Mouse (Mus musculus) hindbrain, embryonic 11.5 days (tissue): ENCODE measurements around the gene March4. TPM values are rescaled to one million over a fixed set of nuclear protein-coding genes. Genes with fewer than 3 reads are reported as not detected.
A peak's percentile ranks its signal among the peaks of the same experiment; 100 is the strongest.

Experiments used
- ATAC-seq: fragments of 200-750 bp; cut with Nextera tagmentation; 2 replicates; pipeline ENCODE4 v1.8.0; 2017; ENCODE audit warnings: mild to moderate bottlenecking, moderate TSS enrichment, moderate library complexity; ENCODE audit not compliant: low FRiP score
- DNase-seq: peaks from one replicate; pipeline ENCODE4 v3.0.0-alpha.2; 2015; ENCODE audit warnings: low spot score
- H3K27ac ChIP-seq: fragments of 300-500 bp; sonication (generic); 2 replicates; pipeline ENCODE4 v1.5.1; 2014; ENCODE audit warnings: mild to moderate bottlenecking, low read depth, low read length
- H3K27me3 ChIP-seq: fragments of 300-500 bp; sonication (generic); 2 replicates; pipeline ENCODE4 v1.6.1; 2014; ENCODE audit warnings: mild to moderate bottlenecking, low read length, moderate library complexity, mixed read lengths; ENCODE audit not compliant: control insufficient read depth, insufficient read depth
- H3K36me3 ChIP-seq: fragments of 300-500 bp; sonication (generic); 2 replicates; pipeline ENCODE4 v1.6.1; 2014; ENCODE audit warnings: mild to moderate bottlenecking, low read length, moderate library complexity, mixed read lengths; ENCODE audit not compliant: control insufficient read depth, insufficient read depth
- H3K4me1 ChIP-seq: fragments of 300-500 bp; sonication (generic); replicated peaks from 2 replicates; pipeline ENCODE4 v1.6.1; 2014; ENCODE audit warnings: low read length, mixed read lengths; ENCODE audit not compliant: control insufficient read depth, insufficient read depth
- H3K4me2 ChIP-seq: fragments of 300-500 bp; sonication (generic); replicated peaks from 2 replicates; pipeline ENCODE4 v1.6.1; 2014; ENCODE audit warnings: mild to moderate bottlenecking, low read depth, low read length
- H3K4me3 ChIP-seq: fragments of 300-500 bp; sonication (generic); 2 replicates; pipeline ENCODE4 v1.5.1; 2014; ENCODE audit warnings: low read depth, low read length
- H3K9ac ChIP-seq: fragments of 300-500 bp; sonication (generic); 2 replicates; pipeline ENCODE4 v1.6.1; 2014; ENCODE audit warnings: low read depth, low read length
- H3K9me3 ChIP-seq: fragments of 300-500 bp; sonication (generic); 2 replicates; pipeline ENCODE4 v1.6.1; 2016; ENCODE audit warnings: low read length; ENCODE audit not compliant: control insufficient read depth
- WGBS: fragments of 180-500 bp; shearing (Covaris S2); extraction: QIAGEN DNeasy Blood & Tissue Kit; methylation state at CpG from one replicate; pipeline ENCODE4 v1.1.7; 2014; 5-methylcytosine and 5-hydroxymethylcytosine counted together
- polyA plus RNA-seq: library from polyadenylated mRNA; unstranded; fragments of >200 nt; fragmentation: Nextera tagmentation; extraction: Ambion mirVana; gene quantifications from 2 replicates; pipeline ENCODE4 v1.2.1, GENCODE M21; 2014

Gene March4
- polyA plus RNA-seq, 1 experiment from 2014 or later = 1.5 TPM

DNA sequence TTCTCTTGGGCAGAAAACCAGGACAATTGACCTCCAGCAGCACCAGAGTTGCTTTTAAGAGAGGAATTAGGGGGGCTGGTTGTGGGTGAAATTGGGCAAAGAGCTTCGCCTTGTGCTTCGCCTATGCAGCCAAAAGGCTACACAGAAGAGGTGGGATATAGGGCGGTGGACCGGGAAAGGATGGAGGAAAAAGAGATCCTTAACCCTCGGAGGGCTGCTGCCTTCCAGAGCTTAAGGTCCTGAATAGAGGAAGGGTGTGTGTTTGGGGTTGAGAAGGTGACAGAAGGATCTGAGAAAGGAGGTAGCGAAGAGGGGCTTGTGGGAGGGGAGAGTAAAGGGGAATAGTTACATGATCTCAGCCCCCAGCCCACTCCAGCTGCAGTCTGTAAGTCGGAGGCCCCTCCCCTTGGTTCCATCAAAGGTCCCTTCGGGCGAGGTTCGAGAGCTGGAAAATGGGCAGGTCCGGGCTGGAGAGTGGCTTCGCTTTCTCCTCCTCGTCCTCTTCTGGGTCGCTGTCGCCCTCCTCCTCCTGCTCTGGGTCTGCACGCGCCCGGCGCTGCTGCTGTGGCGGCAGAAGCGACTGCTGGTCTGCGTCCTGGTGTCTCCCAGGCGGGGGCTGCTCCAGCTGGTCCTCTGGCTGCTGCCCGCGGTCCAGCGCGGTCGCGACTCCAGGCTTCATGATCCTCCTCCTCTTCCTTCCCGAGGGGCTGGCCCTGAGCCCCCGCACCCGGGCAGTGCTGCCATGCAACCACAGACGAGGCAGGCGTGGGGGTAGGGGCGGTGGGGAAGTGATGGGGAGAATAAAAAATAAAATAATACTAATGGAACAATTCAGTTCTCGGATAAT is 782 bp downstream of the March4 start:
- H3K27ac ChIP-seq = peak overlapping the region; percentile 18; the same call in 1 of the 2 replicates
- H3K4me3 ChIP-seq = peak overlapping the region; percentile 33
- no peaks in the 10 kb centered on the region for H3K4me1 ChIP-seq
- H3K4me2 ChIP-seq = peak overlapping the region; percentile 59
- H3K9me3 ChIP-seq = no peaks in the 10 kb centered on the region
- 3% methylated on average over 34 of the region's 36 CpGs for WGBS
- peaks cover 6% of the 10 kb centered on the region for H3K27me3 ChIP-seq
- H3K36me3 ChIP-seq = no peaks in the 10 kb centered on the region
- peak; percentile 81 for ATAC-seq
- peak; percentile 61 for DNase-seq
- H3K9ac ChIP-seq = peak overlapping the region; percentile 46

DNA sequence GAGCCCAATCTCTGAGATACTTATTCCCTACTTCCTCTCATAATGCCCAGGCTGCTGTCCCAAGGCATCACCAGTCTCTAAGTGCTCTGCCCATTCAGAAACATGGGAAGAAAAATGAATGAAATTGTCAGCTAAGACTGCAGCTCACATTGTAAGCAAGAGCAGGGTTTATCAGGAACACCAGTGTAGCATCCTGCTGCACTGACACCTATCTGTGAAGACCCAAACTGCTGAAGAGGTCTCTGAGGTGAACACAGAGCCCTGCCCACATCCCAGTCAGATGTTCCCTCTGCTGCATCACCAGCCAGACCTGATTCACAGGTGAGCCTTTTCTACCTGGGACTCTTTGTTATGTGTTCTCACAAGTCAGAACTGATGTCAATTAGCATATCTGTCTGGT is 3.3 kb downstream of the March4 start:
- no peak overlapping the region for H3K4me3 ChIP-seq
- no peak for DNase-seq
- H3K36me3 ChIP-seq = no peaks in the 10 kb centered on the region
- no peak for ATAC-seq
- peaks cover 6% of the 10 kb centered on the region for H3K27me3 ChIP-seq
- H3K4me1 ChIP-seq = no peaks in the 10 kb centered on the region
- no peaks in the 10 kb centered on the region for H3K9me3 ChIP-seq
- H3K27ac ChIP-seq = no peak overlapping the region
- H3K9ac ChIP-seq = no peak overlapping the region
- no peak overlapping the region for H3K4me2 ChIP-seq

DNA sequence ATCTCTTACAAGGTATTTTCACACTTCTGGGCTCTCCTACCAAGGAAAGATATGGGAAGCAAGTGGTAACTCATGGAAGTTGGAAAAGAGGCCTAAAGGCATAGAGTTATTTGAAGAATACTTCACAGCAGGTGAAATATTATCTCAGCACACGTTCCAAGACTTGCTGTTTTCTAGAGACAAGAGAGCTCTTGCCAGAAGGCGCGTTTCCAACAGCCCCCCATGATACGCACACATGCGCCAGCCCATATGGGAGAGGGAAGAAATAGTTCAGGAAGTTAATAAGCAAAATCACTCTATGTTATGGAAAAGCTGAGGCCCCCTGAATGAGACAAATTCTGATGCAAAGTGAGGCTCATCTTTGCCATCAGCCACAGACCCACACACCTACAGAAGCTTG is 3.8 kb downstream of the March4 start:
- Histone ChIP-seq H3K9ac (no peak overlapping the region), H3K4me1 (no peaks in the 10 kb centered on the region), H3K9me3 (no peaks in the 10 kb centered on the region), H3K27ac (no peak overlapping the region), H3K36me3 (no peaks in the 10 kb centered on the region), H3K4me2 (no peak overlapping the region), H3K4me3 (no peak overlapping the region), H3K27me3 (peaks cover 6% of the 10 kb centered on the region)
- no peak for ATAC-seq
- 87% methylated on average over 5 of the region's 5 CpGs for WGBS
- no peak for DNase-seq

DNA sequence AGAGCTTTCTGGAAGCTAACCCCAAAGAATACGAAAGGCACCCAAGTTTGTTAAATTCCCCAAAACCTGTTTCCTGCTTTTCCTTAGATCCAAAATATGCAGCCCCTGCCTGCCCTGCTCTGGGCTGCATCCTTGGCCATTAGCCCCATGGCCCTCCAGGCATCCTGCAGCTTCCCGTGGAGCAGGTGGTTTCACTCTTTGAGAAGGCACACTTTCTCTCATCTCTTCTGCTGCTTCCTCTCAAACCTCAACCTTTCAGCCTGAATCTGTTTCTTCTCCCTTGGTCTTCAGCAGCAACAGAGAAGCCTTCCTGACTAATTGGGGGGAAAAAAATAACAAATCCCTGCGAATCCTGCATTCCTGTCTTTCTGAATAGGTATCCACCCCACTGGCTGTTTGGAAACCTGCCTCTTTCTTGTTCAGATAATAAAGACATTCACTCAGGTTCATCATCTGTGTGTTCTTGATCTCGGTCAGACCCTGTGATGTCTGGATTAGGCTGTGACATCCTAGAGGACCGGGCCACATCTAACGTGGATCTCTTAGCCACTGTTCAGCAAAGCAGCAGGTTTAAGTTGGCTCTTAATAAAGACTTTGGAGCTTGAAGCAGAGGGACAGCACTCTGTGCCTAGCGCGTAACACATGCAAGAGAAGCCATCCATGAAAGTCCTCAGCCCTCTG is 6.1 kb downstream of the March4 start:
- WGBS = 83% methylated on average over 8 of the region's 8 CpGs
- no peak overlapping the region for H3K4me3 ChIP-seq
- H3K9me3 ChIP-seq = no peaks in the 10 kb centered on the region
- no peak overlapping the region for H3K4me2 ChIP-seq
- H3K4me1 ChIP-seq = no peaks in the 10 kb centered on the region
- peaks cover 4% of the 10 kb centered on the region for H3K27me3 ChIP-seq
- H3K27ac ChIP-seq = no peak overlapping the region
- no peaks in the 10 kb centered on the region for H3K36me3 ChIP-seq
- DNase-seq (no peak), ATAC-seq (no peak)
- no peak overlapping the region for H3K9ac ChIP-seq

DNA sequence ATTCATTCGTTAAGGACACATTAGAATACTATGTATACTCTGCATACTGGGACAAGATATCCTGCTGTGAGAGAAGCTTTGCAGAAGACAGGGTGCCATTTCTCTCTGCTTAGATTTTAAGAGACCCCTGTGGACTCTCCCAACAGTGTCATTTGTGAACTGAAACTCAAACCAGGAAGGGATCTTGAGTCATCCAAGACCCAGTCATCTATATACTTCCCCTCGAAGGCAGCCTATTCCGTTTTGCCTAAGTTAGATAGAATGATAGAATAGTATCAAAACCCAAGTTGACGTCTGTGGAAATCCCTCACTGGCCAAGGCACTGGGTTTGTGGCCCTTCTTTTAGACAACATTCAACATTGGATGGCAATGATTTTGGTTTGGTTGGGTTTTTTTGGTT is 7.5 kb downstream of the March4 start:
- Histone ChIP-seq H3K27me3 (no peaks in the 10 kb centered on the region), H3K4me1 (no peaks in the 10 kb centered on the region), H3K4me3 (no peak overlapping the region), H3K27ac (no peak overlapping the region), H3K36me3 (no peaks in the 10 kb centered on the region), H3K9ac (no peak overlapping the region), H3K9me3 (no peaks in the 10 kb centered on the region), H3K4me2 (no peak overlapping the region)
- DNase-seq (no peak), ATAC-seq (no peak)
- 90% methylated on average over 4 of the region's 4 CpGs for WGBS

DNA sequence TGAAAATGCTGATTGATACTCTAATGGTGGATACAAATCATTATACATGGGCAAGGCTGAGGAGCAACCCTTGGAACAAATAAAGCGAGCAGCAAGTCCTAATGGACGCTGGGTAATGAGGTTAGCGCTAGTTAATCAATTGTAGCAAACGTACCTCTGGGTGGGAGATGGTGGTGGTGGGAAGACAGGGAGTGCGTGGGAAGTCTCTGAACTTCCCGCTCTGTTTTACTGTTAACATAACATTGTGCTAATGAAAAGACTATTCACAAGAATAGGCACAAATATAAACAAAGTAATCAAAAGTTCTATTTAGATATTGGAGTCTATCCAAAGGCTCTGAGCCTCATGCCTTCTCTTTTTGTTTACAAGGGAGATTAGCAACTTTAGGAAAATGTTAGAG is 13.1 kb downstream of the March4 start:
- WGBS = 77% methylated on average over 6 of the region's 6 CpGs
- no peaks in the 10 kb centered on the region for H3K4me1 ChIP-seq
- ATAC-seq = no peak

DNA sequence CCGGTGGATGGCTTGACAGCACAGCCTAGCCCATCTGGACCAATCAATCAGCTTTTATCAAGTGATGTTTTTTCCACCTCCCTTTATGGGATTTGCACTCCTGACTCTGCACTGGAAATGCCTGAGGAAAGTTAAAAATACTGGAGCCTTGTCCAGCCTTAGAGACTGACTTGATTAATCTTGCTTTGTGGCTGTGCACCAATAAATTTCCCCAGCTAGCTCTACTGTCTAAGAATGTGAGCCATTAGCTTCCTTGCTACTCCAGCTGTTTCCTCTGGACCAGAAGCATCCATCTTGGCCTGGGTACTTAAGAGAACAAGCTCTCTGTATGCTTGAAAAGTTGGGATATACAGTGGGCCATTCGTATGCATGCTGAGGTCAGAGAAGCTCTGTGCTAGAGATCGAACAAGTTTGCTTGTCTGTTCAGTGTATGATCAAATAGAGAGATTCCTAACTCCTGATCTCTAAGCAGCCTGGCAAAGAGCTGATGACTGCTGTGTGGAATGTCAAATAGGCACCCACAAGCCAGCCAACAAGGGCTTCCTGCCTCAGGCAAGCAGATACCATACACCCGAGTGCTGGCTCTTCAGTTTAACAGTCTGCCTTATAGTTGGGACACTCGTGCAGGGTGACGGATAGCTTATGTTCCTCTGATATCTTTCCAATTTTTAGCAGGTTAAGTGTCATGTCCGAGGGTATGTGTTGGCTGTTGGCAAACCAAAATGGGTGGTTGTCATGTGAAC is 25.8 kb downstream of the March4 start:
- no peak overlapping the region for H3K9ac ChIP-seq
- H3K4me1 ChIP-seq = no peaks in the 10 kb centered on the region
- DNase-seq (no peak), ATAC-seq (no peak)
- no peaks in the 10 kb centered on the region for H3K9me3 ChIP-seq
- no peak overlapping the region for H3K4me2 ChIP-seq
- WGBS = 85% methylated on average over 7 of the region's 7 CpGs
- no peak overlapping the region for H3K27ac ChIP-seq
- H3K4me3 ChIP-seq = no peak overlapping the region
- no peaks in the 10 kb centered on the region for H3K36me3 ChIP-seq
- no peaks in the 10 kb centered on the region for H3K27me3 ChIP-seq

More for the DNA sequence above, 13.1 kb downstream of the March4 start:
- Histone ChIP-seq H3K4me3 (no peak overlapping the region), H3K4me2 (no peak overlapping the region), H3K36me3 (no peaks in the 10 kb centered on the region), H3K9me3 (no peaks in the 10 kb centered on the region), H3K27me3 (no peaks in the 10 kb centered on the region), H3K27ac (no peak overlapping the region), H3K9ac (no peak overlapping the region)
- DNase-seq = no peak

DNA sequence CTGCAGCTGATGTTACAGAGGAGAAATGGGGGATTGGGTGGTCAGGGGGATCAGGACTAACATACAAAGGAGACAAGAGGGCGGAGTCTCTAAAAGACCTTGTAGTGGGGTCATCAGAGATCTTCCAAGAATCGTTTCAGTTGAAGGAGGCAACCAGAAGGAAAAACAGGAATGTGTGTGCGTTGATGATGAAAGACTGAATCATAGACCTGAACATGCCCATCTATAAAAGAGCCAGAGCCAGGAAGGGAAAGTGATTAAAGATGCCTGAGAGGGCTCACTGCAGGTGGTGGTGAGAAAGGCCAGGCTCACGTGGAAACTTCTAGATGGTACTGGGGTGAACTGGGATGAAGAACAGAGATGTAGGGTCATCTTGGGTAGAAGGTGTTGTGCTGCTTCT is 27.2 kb downstream of the March4 start:
- DNase-seq (no peak), ATAC-seq (no peak)
- WGBS = 84% methylated on average over 4 of the region's 4 CpGs
- Histone ChIP-seq H3K4me1 (no peaks in the 10 kb centered on the region), H3K4me3 (no peak overlapping the region), H3K27me3 (no peaks in the 10 kb centered on the region), H3K9ac (no peak overlapping the region), H3K36me3 (no peaks in the 10 kb centered on the region), H3K27ac (no peak overlapping the region), H3K9me3 (no peaks in the 10 kb centered on the region), H3K4me2 (no peak overlapping the region)
